Mouse (Mus musculus): ENCODE results near the gene Zfp277.
A peak's percentile ranks its signal among the peaks of the same experiment; 100 is the strongest.

The Zfp277 gene

DNA sequence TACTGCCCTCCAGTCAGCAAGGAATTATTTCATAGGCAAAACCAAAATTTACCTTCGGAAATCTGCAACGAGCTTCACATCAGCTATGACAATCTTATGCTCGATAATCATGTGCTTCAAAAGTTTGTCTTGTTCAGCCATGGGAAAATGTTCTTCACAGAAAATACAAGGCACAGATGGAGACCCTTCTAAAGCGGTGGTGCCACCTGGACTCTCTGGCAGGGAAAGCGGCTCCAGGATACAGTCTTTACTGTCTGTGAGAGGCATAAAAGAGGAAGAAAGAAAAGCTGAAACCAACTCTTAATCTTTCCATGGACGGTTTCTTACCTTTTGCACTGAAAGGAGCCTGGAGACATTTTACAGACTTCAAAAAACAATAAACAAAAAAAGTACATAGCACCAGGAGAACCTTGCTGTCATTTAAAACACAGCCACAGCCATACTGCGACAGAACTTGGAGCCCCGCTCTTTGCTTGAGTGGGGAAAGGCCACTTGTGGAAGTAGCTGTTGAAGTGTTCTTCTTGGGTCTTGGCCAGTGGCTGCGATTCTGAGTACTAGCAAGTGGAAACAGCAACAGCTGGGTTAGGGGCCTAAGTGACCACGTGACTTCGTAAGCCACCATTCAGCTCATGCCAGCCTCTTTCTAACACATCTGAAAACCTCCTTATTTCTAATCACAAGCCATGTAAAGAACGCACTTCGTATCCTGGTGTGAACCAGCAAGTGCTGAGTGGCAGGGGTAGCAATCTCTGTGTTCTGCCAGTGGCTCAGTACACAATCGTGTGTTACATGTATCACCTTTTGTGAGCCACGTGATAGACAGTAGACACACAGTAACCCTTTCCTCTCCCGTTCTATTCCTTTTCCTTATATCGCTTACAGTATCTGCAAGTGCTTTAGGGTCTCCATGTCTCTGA lies 66.8 kb downstream of the Zfp277 start:
- no peak for DNase-seq (ENCODE audit: low read depth, low spot score)

DNA sequence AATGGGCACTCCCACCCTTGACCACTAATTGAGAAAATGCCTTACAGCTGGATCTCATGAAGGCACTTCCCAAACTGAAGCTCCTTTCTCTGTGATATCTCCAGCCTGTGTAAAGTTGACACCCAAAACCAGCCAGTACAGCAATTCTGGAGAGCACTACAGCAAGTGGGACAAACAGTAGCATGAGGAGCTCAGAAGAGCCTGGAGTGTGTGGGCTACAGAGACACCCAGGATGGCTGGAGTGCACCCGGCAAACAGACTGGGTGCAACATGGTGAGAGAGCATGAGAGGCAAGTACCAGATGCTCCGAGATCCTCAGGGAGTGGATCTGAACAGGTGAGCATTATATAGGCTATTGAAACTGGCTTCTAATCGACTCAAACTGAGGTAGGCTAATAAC lies 93.8 kb downstream of the Zfp277 start:
- DNase-seq (ENCODE audit: low read depth, low spot score) = no peak

DNA sequence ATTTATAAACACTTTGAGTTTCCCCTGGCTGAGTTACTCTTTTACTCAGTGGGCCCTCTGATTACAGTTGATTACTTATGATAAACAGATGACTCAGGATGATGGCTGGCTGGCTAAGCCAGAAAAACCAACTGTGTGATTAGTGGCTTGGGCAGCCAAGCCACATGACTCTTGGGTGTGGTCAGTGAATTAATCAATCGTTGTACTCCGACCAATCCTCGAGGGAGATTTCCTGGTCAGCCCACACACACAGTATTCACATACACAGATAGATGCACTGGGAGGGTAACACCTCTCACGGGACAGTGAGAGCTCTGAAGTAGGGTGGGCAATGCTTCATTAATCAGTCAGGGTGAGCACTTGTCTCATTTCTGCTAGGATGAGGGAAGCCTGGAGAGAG lies 97.5 kb downstream of the Zfp277 start:
- DNase-seq (ENCODE audit: low read depth, low spot score) = peak; percentile 44

DNA sequence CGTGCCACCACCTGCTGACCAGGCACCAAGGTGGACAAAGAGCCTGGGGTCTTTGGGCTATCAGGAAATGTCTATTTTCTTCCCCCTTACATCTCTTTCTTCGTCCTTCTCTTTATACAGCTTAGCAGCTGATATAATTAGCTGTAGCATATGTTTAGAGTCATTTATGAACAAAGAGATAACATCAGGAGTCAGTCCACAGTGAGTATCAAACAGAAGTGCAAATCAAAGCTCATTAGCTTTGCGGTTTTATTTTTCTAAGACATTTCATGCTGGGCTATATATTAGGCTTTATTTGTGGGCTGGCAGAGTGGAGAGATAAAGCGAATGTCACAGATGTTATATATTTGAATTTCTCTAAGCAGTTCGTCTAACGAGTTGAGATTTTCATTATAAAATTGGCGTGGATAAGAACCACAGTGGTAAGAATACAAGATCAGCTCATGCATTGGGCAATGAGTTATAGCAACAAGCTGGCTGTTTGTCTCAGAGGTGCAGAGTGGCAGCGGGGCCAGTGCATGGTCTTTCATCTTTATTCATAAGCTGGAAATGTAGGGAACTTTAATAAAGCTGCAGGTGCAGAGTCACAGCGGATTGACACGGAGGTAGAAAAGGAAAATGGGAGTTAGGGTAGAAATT lies 98.5 kb downstream of the Zfp277 start:
- no peak for DNase-seq (ENCODE audit: low read depth, low spot score)

DNA sequence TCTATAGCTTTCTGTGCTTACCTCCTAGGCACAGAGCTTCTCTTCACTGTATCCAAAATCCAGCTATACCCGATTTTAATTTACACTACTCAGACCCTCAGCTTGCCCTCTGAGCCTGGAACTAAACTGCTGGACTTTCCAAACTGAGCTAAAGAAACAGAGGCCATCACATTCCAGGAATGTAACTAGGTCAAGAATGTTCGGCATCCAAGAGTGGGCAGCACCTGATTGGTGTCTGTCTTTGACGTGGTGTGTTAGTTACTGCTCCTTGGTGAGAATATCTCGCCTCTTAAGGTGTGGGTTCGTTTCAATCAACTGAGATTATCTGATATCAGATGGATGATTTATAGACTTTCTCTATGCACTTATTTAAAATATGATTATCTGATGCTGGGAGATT lies 104.3 kb downstream of the Zfp277 start:
- peak; percentile 8 for DNase-seq (ENCODE audit: low read depth, low spot score)

DNA sequence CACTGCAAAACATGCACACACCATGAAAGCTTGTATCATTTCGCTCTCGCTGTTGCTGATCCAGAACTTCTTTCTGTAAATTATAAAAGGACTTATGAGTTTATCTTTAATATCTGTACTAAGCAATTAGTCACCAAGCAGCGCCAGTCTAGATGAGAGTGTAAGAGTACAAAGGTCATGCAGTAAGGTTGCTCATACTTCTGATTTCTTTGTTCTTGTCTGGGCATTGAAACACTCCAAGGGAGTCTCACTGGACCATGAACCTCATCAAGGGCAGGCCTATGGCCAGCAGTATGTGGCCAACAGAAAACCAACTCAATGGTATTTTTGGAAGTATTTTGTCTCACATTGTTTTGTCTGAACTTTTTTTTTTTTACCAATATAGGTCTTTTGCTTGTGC lies 110.4 kb downstream of the Zfp277 start:
- DNase-seq (ENCODE audit: low read depth, low spot score) = no peak

DNA sequence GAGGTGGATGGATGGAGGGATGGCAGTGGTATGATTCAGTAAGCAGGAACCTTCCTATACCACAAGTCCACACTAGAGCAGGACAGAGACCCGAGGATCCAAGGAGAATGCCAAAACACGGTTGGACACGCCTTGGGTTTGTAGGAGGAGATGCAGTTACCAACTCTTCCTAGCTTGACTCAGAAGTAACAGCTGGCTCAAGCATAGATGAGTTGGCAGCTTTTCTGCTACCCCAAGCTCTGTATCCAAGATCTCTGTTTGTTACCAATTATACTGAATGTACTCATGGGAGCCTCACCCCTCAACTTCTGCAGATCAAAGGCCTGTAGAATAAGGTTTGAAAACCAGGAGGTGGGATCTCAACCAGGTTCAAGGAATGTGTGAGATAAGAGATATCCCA lies 114.2 kb downstream of the Zfp277 start:
- DNase-seq (ENCODE audit: low read depth, low spot score) = no peak

DNA sequence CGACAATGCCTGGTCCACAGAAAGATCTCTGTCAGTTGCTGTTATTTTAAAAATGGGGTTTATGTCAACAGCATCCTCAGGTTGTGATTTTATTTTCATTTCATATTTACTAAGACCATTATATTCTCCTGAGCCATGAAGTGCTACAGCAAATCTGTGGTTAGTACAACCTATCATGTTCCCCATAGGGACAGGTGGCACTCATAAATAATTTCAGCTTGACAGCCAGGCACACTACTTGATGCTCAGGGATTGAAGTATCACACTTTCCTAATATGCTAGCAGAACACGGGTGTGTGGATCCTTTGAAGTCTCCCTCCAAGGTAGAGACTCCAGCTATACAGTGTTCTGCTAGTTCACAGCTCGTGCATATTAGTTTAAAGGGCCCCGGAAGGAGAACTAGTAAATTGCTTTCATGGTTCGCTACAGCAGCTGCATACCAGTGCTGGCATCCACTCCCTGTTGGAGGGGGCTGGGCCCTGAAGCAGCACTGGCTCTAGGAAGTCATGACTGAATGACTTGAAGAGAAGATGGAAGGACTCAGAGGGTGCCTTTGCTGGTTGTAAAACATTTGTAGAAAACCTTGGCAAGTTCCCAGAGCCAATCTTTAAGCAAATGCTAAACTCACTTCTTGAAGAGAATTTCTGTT lies 118.6 kb downstream of the Zfp277 start:
- DNase-seq (ENCODE audit: low read depth, low spot score) = no peak

DNA sequence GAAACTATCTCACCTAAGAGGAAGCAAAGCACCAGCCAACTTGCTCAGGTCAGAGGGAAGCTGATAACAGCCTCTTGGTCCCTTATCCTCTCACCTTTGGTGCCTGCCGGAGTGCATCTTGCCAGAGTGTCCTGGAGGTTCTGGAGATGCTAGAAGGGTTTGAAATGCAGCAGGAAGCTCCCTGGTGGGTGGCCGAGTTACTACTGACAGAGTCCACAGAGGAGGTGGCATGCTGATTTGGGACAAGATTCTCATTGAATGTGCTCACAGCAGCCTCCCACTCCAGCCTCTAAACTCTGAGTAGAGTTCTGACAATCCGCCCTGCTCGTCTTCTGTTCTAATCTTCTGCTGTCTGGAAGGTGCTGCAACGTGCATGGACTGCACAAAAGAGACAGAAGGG lies 120.1 kb downstream of the Zfp277 start:
- DNase-seq (ENCODE audit: low read depth, low spot score) = no peak

DNA sequence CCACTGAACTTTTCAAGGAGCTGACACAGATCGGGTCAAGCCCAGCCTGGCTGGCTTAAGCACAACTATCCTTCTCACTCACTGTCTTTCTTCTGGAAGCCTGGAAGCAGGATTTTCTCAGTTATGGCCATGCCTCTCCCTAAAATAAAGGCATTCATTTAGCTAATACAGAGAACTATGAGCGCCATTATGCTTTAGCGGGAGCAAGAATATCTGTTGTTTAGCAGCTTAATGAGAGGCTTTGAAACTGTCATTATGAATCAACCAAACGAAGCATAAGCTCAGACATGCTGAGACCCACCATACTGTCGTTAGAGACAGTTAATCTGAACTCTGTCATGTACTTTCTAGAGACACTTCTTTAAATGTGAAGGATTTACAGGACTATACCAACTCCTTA lies 120.9 kb downstream of the Zfp277 start:
- no peak for DNase-seq (ENCODE audit: low read depth, low spot score)

DNA sequence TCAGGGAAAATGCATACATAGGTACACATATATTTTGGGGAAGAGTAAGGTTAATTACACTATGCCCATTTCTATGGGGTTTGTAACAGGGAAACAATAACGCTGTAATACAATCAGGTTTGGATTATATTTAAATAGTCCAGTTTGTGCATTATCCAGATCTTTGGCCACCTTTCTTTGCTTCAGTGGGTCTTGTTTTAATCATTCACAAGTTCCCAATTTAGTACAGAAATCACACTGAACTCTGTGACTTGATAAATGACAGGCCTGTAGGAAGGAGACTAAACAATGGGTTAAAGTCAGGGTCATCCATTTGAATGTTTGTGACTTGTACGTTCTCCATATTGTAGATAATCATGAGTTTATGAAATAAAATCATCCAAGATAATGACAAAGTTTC lies 130.6 kb downstream of the Zfp277 start:
- no peak for DNase-seq (ENCODE audit: low read depth, low spot score)

DNA sequence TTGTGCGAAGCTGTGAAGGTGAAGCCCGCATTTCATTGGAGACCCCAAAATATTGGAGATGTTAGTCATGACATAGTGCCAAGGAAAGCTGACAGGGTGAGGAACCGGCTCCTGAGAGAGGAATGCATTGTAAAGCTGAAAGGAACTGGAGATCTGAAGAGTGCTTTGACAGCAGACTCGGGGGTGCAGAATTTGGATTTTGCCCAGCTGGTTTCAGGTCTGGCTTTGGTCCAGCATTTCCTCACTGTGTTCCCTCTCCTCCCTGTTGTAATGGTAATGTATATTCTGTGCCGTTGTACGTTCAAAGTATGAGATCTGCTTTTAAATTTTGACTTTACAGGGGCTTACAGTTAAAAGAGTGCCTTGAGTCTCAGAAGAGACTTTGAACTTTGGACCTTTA lies 141.7 kb downstream of the Zfp277 start:
- no peak for DNase-seq (ENCODE audit: low read depth, low spot score)

DNA sequence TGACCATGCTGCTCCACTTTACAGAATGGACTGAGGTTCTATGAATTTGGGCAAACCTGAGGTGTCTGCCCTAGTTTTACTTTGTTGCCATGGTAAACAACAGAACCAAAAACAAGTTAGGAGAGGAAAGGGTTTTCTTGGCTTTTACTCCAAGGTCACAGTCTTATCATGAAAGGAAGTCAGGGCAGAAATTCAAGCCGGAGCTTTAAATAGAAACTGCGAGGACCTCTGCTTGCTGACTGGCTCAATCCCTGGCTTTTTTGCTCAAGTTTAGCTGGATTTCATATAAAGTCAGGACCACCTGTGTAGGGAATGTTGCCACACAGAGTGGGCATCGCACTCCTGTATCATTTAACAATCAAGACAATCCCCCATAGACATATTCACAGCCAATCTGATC lies 147.1 kb downstream of the Zfp277 start:
- no peak for DNase-seq (ENCODE audit: low read depth, low spot score)

DNA sequence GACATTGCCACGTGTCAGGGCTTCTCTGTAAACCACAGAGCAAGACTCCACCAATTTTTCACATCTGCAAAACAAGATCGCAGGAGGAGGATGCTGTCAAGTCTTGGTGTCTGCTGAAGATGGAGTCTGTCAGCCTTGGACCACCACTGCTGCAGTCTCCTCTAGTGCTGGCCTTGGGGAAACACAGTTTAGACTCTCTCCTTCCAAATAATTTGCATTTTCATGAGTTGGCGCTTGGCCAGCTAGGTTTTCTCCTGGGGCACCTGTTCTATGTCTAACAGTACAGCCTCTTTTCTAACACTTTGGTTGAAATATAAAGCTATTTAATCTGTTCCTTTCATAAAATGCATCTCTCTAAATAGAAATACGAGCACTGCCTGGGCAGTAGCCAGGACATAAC lies 159.2 kb downstream of the Zfp277 start:
- no peak for DNase-seq (ENCODE audit: low read depth, low spot score)

DNA sequence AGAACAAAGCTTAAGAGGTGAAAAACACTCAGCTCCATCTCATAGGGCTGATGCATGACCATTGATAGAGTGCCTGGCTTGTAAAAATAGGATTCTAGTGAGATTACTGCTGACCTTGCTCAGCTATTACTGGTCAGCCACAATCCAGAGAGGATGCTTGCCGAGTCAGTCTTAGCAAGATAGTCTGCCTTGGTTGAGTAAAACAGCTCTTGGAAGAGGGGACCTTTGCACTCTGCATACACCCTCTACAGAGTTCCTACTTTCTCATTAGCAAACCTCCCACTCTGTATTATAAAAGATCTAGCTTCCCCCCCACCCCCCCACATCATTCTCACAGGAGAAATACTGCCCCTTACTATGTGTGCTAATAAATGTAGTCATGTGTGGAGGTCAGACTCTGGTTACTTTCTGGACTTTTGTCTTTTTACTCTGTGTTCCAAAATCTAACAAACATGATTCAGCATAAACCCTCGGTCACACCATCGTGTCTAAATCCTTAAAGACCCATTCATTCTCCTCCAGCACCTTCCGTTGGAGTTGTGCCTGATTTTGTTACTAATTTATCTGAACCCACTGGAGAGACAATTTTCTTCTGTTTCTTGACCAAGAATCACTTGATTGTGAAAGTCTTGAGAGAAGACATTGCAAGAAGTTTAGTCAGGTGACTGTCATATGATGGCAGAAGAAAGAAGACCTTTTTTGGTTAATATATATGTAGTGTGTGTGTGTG lies 164.9 kb downstream of the Zfp277 start:
- no peak for DNase-seq (ENCODE audit: low read depth, low spot score)

DNA sequence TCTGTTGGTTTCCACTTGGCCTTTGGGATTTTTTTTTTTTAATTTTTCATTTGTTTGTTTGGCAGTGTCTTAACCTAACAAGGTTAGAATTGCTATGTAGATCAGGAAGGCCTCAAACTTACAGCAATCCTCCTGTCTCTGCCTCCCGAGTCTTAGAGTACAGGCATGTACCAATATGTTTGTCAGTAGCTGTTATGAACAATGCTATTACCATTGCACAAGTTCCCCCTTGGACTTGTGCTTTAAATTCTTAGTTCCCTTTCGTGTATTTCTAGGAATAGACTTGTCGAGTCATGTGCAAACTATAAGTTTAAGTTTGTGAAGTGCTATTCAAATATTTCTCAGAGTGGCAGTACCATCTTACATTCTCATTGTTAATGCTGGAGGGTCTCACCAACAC lies 168.1 kb downstream of the Zfp277 start:
- DNase-seq (ENCODE audit: low read depth, low spot score) = no peak

DNA sequence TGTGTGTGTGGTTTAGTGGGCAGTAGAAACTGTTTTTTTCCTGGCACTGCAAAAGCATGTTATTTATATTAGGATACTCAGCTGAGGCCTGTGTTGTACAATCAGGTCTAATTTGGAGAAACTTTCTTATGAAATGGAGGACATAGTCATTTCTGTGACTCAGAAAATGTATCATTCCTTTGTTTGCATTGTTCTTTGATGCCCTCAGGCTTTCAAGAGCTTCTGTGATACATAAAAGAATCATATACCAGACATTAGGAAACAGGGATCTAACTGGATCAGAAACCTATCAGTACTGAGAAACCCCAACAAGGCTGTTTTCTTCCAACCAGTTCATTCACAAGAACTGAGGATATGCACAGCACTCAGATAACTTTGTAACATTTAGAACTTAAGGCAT lies 170.8 kb downstream of the Zfp277 start:
- no peak for DNase-seq (ENCODE audit: low read depth, low spot score)

DNA sequence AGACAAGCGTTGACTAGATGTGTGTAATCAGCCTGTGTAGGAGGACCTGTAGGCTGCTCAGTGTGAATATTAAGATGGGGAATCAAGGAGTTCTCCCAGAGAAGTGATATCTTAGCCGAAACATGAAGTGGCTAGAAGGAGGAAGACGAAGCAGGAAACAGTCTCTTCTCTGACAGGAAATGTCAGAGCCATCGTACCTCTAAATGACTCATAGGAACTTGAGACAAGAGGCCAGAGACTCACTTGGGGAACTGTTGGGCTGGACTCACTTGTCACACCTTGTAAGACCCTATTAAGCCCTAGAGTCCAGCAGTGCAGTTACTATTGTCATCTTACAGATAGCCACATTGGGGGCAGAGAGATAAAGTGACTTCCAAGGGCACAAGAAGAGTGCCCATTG lies 172.4 kb downstream of the Zfp277 start:
- DNase-seq (ENCODE audit: low read depth, low spot score) = no peak

DNA sequence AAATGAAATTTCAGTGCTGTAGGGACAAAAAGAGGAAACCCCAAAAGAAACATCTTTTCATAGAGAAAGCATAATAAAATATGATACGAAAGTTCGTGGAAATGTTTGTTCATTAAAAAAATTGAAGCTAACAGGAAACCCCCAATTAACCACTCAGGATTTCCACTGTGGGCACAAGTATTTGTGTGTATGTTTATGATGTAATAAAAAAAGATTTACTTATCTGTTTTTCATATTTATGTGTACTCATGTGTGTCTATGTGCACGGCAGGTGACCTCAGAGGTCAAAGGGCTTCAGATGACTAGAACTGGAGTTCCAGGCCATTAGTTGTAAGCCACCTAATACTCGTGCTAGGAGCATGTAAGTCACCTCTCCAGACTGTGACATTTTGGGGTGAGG lies 173.0 kb downstream of the Zfp277 start:
- DNase-seq (ENCODE audit: low read depth, low spot score) = no peak

DNA sequence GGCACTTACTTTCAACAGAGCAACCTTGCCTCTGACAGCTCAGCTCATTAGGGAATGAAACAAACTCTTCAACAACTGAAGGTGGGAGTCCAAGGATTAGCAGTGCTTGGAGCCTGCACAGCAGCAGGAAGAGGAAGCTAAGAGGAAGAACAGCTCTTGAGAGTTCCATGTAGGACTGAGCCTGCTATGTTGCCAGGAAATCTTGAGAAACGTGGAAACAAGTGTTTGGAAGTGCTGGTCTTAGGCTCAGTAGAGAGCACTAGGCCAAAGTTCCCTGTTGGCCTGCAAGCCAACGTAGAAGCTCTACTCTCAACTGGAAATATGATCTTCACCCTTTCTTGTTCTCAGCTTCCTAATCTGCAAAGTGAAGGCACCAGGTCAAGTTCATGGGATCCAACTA lies 177.4 kb downstream of the Zfp277 start:
- no peak for DNase-seq (ENCODE audit: low read depth, low spot score)
